Mouse (Mus musculus) heart, adult 2 months (tissue): ENCODE measurements around the gene Stk39. TPM values are rescaled to one million over a fixed set of nuclear protein-coding genes. Genes with fewer than 3 reads are reported as not detected.

ENCODE experiments used
- DNase-seq, 2 experiments: peaks; one replicate each; pipeline ENCODE4 v3.0.0; 2021
- H3K27ac ChIP-seq: fragments of 200-600 bp; 2 replicates; pipeline ENCODE4 v1.8.1; 2022
- H3K27me3 ChIP-seq: fragments of 200-500 bp; 2 replicates; pipeline ENCODE4 v1.6.1; 2012; ENCODE audit warnings: mild to moderate bottlenecking, low read length, inconsistent platforms, mixed read lengths; ENCODE audit not compliant: control insufficient read depth, insufficient read depth
- H3K36me3 ChIP-seq: fragments of 200-500 bp; 2 replicates; pipeline ENCODE4 v1.6.1; 2012; ENCODE audit warnings: low read length, inconsistent platforms; ENCODE audit not compliant: control insufficient read depth, insufficient read depth
- H3K4me1 ChIP-seq: fragments of 200-500 bp; 2 replicates; pipeline ENCODE4 v1.6.1; 2011; ENCODE audit warnings: low read length; ENCODE audit not compliant: control insufficient read depth, insufficient read depth
- H3K4me3 ChIP-seq: fragments of 200-600 bp; 2 replicates; pipeline ENCODE4 v1.8.1; 2022
- H3K79me2 ChIP-seq: fragments of 200-500 bp; replicated peaks from 2 replicates; pipeline ENCODE4 v1.6.1; 2012; ENCODE audit warnings: mild to moderate bottlenecking, inconsistent platforms, low read length, moderate library complexity, mixed read lengths; ENCODE audit not compliant: control insufficient read depth, insufficient read depth
- H3K9ac ChIP-seq: fragments of 200-500 bp; 2 replicates; pipeline ENCODE4 v1.6.1; 2012; ENCODE audit warnings: low read depth, mild to moderate bottlenecking, control low read depth, inconsistent platforms, low read length, mixed read lengths
- CTCF ChIP-seq: fragments of 200-600 bp; IDR thresholded peaks from 2 replicates; pipeline ENCODE4 v1.8.1; 2022; ENCODE audit warnings: antibody characterized with exemption, mild to moderate bottlenecking, moderate library complexity
- EP300 ChIP-seq: fragments of 200-500 bp; IDR thresholded peaks from 2 replicates; pipeline ENCODE4 v1.6.1; 2011; ENCODE audit warnings: low read depth, low read length, control low read depth; ENCODE audit not compliant: insufficient read depth
- POLR2A ChIP-seq: fragments of 200-500 bp; IDR thresholded peaks from 2 replicates; pipeline ENCODE4 v1.6.1; 2011; ENCODE audit warnings: mild to moderate bottlenecking, low read depth, low read length, control low read depth; ENCODE audit not compliant: insufficient read depth
- WGBS: fragments of 180-500 bp; shearing (Covaris S2); methylation state at CpG from one replicate; pipeline ENCODE4 v1.1.7; 2018; 5-methylcytosine and 5-hydroxymethylcytosine counted together
- intact Hi-C: fragments of 180-260 bp; cut with DNase I; formaldehyde crosslinking; loops from one replicate; pipeline ENCODE4 v1.15.1; 2025
- polyA plus RNA-seq: library from polyadenylated mRNA; depleted of rRNA; stranded (reverse); fragments of >200 nt; gene quantifications from 2 replicates; pipeline ENCODE4 v1.2.3, GENCODE M21; 2012
- total RNA-seq, 2 experiments: library from RNA; stranded (reverse); gene quantifications; 2 replicates each; pipeline ENCODE4 v1.2.3; 2021

Stk39 gene
- total and polyA plus RNA-seq, 3 experiments, result 34.2 to 85.2 (median 80.9) TPM

- no peak overlapping the region for H3K27ac ChIP-seq
- H3K4me1 ChIP-seq, result peaks cover 20% of the 10 kb centered on the region
- TF ChIP-seq POLR2A, result no peak
- TF ChIP-seq CTCF, result no peak
- no peak for TF ChIP-seq EP300
- H3K27me3 ChIP-seq, result no peaks in the 10 kb centered on the region
- H3K36me3 ChIP-seq, result peaks cover 4% of the 10 kb centered on the region
- H3K4me3 ChIP-seq, result no peak overlapping the region
- 95% methylated on average over 7 of the region's 7 CpGs for WGBS
- DNase-seq, result no peak
- no peak overlapping the region for H3K9ac ChIP-seq
- intact Hi-C loops, result no loop called here
- no peaks in the 10 kb centered on the region for H3K79me2 ChIP-seq
Observed at GRCm38 (mm10) chr2:68437216-68437615, 34.9 kb downstream of the Stk39 start.

GRCm38 (mm10) chr2:68436305-68436704, 35.8 kb downstream of the Stk39 start:
- no peaks in the 10 kb centered on the region for H3K79me2 ChIP-seq
- TF ChIP-seq POLR2A (no peak), CTCF (no peak)
- intact Hi-C loops, result no loop called here
- H3K27ac ChIP-seq, result no peak overlapping the region
- peaks cover 20% of the 10 kb centered on the region for H3K4me1 ChIP-seq
- DNase-seq, result no peak
- WGBS, result 42% methylated on average over 10 of the region's 10 CpGs
- H3K4me3 ChIP-seq, result peak overlapping the region; percentile 20
- H3K27me3 ChIP-seq, result no peaks in the 10 kb centered on the region
- no peak overlapping the region for H3K9ac ChIP-seq
- peaks cover 4% of the 10 kb centered on the region for H3K36me3 ChIP-seq

GRCm38 (mm10) chr2:68435494-68436255, 36.4 kb downstream of the Stk39 start:
- Histone ChIP-seq H3K4me1 (peaks cover 20% of the 10 kb centered on the region), H3K27me3 (no peaks in the 10 kb centered on the region), H3K9ac (no peak overlapping the region), H3K4me3 (peak overlapping the region; percentile 20), H3K79me2 (no peaks in the 10 kb centered on the region), H3K27ac (no peak overlapping the region), H3K36me3 (peaks cover 4% of the 10 kb centered on the region)
- TF ChIP-seq EP300 (no peak), CTCF (no peak), POLR2A (no peak)
- DNase-seq, result no peak
- intact Hi-C loops, result loop anchor here (1.0 kb wide), 1 partner anchor 34 kb away; no protein-coding TSS in a partner anchor
- WGBS, result 24% methylated on average over 15 of the region's 15 CpGs

- Histone ChIP-seq H3K36me3 (peaks cover 4% of the 10 kb centered on the region), H3K27me3 (no peaks in the 10 kb centered on the region), H3K4me1 (peaks cover 20% of the 10 kb centered on the region), H3K4me3 (no peak overlapping the region), H3K79me2 (no peaks in the 10 kb centered on the region), H3K9ac (no peak overlapping the region), H3K27ac (0 out of 2 replicates have a peak overlapping the region, but pooled peaks have one; percentile 1)
- intact Hi-C loops, result loop anchor here (1.0 kb wide), 1 partner anchor 34 kb away; no protein-coding TSS in a partner anchor
- no peak for TF ChIP-seq CTCF
- no peak for TF ChIP-seq POLR2A
- no peak for TF ChIP-seq EP300
- no peak for DNase-seq
- WGBS, result 35% methylated on average over 4 of the region's 4 CpGs
Observed at GRCm38 (mm10) chr2:68434997-68435396, 37.1 kb downstream of the Stk39 start.

DNA sequence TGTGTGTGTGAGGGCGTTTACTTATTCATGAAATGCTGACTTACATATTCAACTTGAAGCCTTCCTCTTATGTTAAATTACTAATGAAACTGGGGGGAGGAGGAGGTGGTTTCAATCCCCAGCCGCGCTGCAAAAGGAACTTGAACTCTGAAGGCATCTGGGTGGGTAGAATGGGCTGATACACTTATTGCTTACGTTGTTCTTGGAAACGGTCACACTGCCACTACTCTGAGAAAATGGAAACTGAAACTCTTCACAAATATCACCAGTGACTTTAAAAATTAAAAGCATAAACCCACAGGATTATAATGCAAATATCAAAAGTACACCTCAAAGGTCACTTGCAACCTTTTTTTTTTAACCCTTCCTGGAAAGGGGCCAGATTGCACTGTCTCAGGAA, 37.5 kb downstream of the Stk39 start:
- Histone ChIP-seq H3K4me3 (no peak overlapping the region), H3K4me1 (peaks cover 20% of the 10 kb centered on the region)
- 38% methylated on average over 5 of the region's 5 CpGs for WGBS

DNA sequence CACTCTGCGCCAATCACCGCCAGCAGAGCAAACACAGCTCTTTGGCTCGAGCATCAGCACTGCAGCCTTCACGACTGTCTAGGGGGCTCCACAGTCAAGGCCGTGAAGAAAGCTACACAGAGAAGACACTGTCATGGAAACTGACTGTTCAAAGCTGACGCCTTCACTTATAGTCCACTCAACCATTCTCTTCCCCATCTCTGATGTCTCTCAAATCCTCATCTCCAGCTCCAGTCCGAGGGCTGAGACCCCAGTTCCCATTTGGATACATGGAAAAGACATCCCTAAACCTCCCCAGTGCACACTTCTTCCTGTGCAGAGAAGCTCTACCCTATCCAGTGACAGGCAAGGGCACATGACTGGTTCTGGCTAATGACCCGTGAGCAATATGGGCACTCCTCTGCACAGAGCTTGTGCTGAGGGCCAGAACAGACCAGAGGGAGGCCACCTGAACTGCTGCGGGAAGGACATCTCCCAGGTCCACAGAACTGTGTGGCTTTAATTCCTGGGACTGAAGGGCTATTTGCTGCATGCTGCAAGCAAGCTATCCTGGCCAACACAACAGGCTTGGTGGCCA, 38.2 kb downstream of the Stk39 start:
- TF ChIP-seq CTCF (no peak), EP300 (no peak), POLR2A (no peak)
- no peak overlapping the region for H3K27ac ChIP-seq
- peaks cover 4% of the 10 kb centered on the region for H3K36me3 ChIP-seq
- H3K4me1 ChIP-seq, result peaks cover 20% of the 10 kb centered on the region
- no peak overlapping the region for H3K4me3 ChIP-seq
- no peaks in the 10 kb centered on the region for H3K27me3 ChIP-seq
- intact Hi-C loops, result no loop called here
- no peaks in the 10 kb centered on the region for H3K79me2 ChIP-seq
- no peak overlapping the region for H3K9ac ChIP-seq
- 85% methylated on average over 9 of the region's 9 CpGs for WGBS
- DNase-seq, result no peak

More for the DNA sequence above, 37.5 kb downstream of the Stk39 start:
- no peak for TF ChIP-seq CTCF
- TF ChIP-seq POLR2A, result no peak
- no peak for TF ChIP-seq EP300
- Histone ChIP-seq H3K9ac (no peak overlapping the region), H3K27ac (0 out of 2 replicates have a peak overlapping the region, but pooled peaks have one; percentile 1), H3K27me3 (no peaks in the 10 kb centered on the region), H3K79me2 (no peaks in the 10 kb centered on the region), H3K36me3 (peaks cover 4% of the 10 kb centered on the region)
- intact Hi-C loops, result no loop called here
- DNase-seq, result no peak
